Mouse (Mus musculus) heart, postnatal 4 days (tissue): ENCODE measurements around the gene Olfr806. TPM values are rescaled to one million over a fixed set of nuclear protein-coding genes. Genes with fewer than 3 reads are reported as not detected.

Experiments used
- DNase-seq: peaks from one replicate; pipeline ENCODE4 v3.0.0; 2021
- microRNA-seq, 2 experiments: library from miRNA; unstranded; fragments of <30 nt; microRNA quantifications; one replicate each; pipeline ENCODE4 v1.2.0; 2021 to 2022
- total RNA-seq, 2 experiments: library from RNA; stranded (reverse); gene quantifications; 2 replicates each; pipeline ENCODE4 v1.2.3; 2021

Gene Olfr806
- not detected for total RNA-seq

DNA sequence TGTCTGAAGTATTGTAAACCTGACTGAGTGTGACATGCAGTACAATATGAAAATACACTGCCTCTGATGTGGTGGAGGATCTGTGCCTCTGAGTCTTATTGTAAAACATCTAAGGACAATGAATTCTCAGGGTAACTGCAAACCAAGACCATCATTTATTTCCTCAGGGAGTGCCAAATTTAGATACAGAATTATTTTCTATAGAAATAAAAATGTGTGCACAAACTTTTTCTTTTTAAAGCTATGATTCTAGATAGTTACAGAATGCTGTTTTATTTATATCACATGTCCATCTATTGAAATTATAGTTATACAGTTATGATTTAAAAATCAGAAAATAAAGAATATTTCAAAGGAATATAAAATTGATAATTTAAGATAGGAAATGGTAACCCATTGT, at the start of gene Olfr806:
Olfr806 (minus strand) TSS at position 101 of the 400 bp plus-strand sequence.
- no peak for DNase-seq

DNA sequence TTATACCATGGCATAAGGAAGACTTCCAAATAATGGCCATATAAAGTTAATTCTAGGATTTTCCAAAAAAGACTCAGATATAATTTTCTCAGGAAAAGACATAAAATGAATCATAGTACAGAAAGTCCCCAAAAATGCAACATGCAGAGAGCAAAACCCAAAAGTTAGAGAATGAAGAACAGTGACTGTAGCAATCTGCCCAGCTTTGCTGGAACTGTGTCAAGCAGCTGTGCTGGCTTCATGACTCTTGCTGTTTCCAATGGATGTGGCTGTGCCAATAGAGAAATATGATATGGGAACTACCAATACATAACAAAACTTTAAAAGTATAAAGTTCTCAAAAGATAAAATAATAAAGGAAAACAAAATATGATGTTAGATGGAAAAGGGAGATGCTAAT, 36.4 kb upstream of the Olfr806 start:
- DNase-seq = no peak

- DNase-seq = no peak
These were observed 32.6 kb upstream of the Olfr806 start, which contains the start of gene Olfr809 for GRCm38 (mm10) chr10:129774338-129774737. Gene Olfr809, plus strand, starts transcription at chr10:129774638.

DNA sequence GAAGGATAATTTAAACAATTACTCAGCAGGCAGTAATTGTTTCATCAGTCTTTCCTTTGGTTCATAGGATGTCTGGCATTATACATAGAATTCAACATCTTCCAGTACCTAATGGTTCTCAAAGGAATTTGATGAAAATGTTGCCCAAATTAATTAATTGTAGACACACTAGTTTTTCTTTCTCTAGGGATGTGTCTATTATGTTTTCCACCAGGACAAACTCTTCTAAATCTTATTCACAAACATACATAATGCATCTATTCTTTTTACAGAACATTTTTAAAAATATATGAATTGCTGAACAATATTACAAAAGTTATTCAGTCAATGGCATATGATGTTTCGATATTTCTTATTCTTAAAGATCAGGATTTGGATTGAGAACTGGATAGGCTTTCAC, 23.5 kb upstream of the Olfr806 start, which contains the start of gene Olfr808:
Olfr808 (plus strand) TSS at position 301 of the 400 bp plus-strand sequence.
- DNase-seq = no peak

- no peak for DNase-seq
These were observed 16.0 kb upstream of the Olfr806 start, which contains the start of gene Olfr807 for GRCm38 (mm10) chr10:129757693-129758092. Gene Olfr807, minus strand, starts transcription at chr10:129757793.

DNA sequence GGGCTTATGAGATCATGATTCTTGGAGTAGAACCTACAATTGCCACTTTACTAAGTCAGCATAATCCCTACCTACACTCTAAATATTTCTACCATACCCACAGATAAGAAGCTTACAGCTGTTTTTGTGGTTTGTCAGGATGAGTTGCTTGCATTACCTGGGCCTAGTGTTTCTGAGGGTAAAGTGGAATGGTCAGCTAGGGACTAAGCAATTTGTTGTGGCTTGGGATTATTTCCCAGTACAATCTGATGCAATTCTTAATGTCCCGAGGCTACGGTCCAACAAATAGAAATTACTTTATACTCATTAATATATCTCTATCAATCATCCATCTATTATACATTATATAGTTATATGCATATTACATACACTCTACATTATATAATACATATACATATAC, 12.4 kb downstream of the Olfr806 start, which contains the start of gene Olfr805:
Olfr805 (minus strand) TSS at position 101 of the 400 bp plus-strand sequence.
- DNase-seq = no peak

DNA sequence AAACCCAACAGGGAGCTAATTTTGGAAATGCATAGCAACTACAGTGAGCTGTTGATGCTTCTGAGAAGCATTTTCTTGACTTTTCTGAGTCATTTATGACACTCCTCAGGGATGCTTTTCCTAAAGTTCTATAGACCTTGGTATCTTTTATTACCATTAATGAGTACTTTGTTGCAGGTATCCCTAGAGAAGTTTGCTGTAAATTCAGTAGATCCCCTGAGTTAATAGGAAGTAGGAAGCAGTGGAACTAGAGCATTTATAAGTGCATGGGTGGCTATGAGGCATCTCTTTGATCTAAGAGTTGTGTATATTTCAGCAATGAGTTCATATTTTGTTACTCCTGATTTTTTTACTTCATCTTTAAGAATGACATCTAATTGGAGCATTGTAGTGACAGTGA, 38.8 kb downstream of the Olfr806 start, which contains the start of gene Olfr804:
Olfr804 (plus strand) TSS at position 301 of the 400 bp plus-strand sequence.
- DNase-seq = no peak

DNA sequence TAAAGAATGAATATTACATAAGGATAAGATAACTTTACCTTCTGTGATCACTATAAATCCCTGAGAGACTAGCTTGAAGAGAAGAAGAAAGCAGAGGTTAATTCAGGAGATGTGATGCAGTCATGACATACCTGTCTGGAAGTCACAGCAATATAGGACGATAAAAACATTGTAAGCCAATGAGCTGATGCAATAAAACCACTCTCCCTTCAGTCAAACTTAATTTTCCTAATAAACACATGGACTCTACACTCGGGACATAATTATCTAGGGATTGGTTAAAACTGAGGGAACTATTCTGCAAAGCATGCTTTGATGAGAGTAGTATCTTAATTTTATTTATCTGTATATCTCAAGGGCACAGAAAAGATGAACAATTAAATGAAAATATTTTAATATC, 47.5 kb downstream of the Olfr806 start, which contains the start of gene Olfr803:
Olfr803 (minus strand) TSS at position 101 of the 400 bp plus-strand sequence.
- no peak for DNase-seq

- no peak for DNase-seq
These were observed 53.7 kb downstream of the Olfr806 start, which contains the start of gene Olfr802 for GRCm38 (mm10) chr10:129688069-129688468. Gene Olfr802, minus strand, starts transcription at chr10:129688169.

Small RNA genes within 50 kb of the gene (microRNA-seq; reads per million reads assigned to microRNA genes)
- 0 reads per million in 2 experiments for gene Gm24485

Other genes with a start within 250 kb of the Olfr806 start
- not detected for gene Olfr790, start 243.4 kb downstream of the Olfr806 start, total RNA-seq
- not detected for gene Olfr791, start 220.1 kb downstream of the Olfr806 start, total RNA-seq
- not detected for gene Olfr792, start 202.8 kb downstream of the Olfr806 start, total RNA-seq
- gene Olfr794, start 174.3 kb downstream of the Olfr806 start, total RNA-seq = not detected
- not detected for gene Olfr796, start 129.4 kb downstream of the Olfr806 start, total RNA-seq
- not detected for gene Olfr798, start 114.0 kb downstream of the Olfr806 start, total RNA-seq
- not detected for gene Olfr799, start 104.4 kb downstream of the Olfr806 start, total RNA-seq
- gene Olfr800, start 84.2 kb downstream of the Olfr806 start, total RNA-seq = not detected
- not detected for gene Olfr801, start 68.1 kb downstream of the Olfr806 start, total RNA-seq
- gene Olfr802, start 53.8 kb downstream of the Olfr806 start, total RNA-seq = not detected
- gene Olfr803, start 47.6 kb downstream of the Olfr806 start, total RNA-seq = not detected
- gene Olfr804, start 38.7 kb downstream of the Olfr806 start, total RNA-seq = not detected
- not detected for gene Olfr805, start 12.5 kb downstream of the Olfr806 start, total RNA-seq
- not detected for gene Olfr807, start 15.9 kb upstream of the Olfr806 start, total RNA-seq
- gene Olfr808, start 23.6 kb upstream of the Olfr806 start, total RNA-seq = not detected
- gene Olfr809, start 32.7 kb upstream of the Olfr806 start, total RNA-seq = not detected
- not detected for gene Olfr810, start 53.0 kb upstream of the Olfr806 start, total RNA-seq
- gene Olfr811, start 62.5 kb upstream of the Olfr806 start, total RNA-seq = not detected
- gene Olfr812, start 104.2 kb upstream of the Olfr806 start, total RNA-seq = not detected
- not detected for gene Olfr813, start 113.4 kb upstream of the Olfr806 start, total RNA-seq
- gene Olfr814, start 137.9 kb upstream of the Olfr806 start, total RNA-seq = not detected
- gene Olfr815, start 163.9 kb upstream of the Olfr806 start, total RNA-seq = not detected
- not detected for gene Olfr816, start 173.7 kb upstream of the Olfr806 start, total RNA-seq
- not detected for gene Olfr818, start 207.2 kb upstream of the Olfr806 start, total RNA-seq
- gene Olfr819, start 225.3 kb upstream of the Olfr806 start, total RNA-seq = not detected
- not detected for gene Olfr247, start 234.2 kb upstream of the Olfr806 start, total RNA-seq
- gene Gm10310, start 243.1 kb upstream of the Olfr806 start, total RNA-seq = not detected